Mouse (Mus musculus) MEL (cell line): ENCODE measurements around the gene Olfr1249. TPM values are rescaled to one million over a fixed set of nuclear protein-coding genes. Genes with fewer than 3 reads are reported as not detected.
"Not testable (repeated sequence)": the region's sequence is repeated elsewhere in the genome, so short reads cannot be mapped to it uniquely, and the experiment has no call there.

ENCODE experiments used
- DNase-seq: peaks from one replicate; pipeline ENCODE4 v3.0.0; 2011; ENCODE audit warnings: low read depth, low spot score
- H3K27ac ChIP-seq: 2 replicates; pipeline ENCODE4 v1.5.1; 2012; ENCODE audit warnings: low read depth, mild to moderate bottlenecking, control low read depth, low read length, moderate library complexity; ENCODE audit not compliant: control insufficient read depth
- H3K27me3 ChIP-seq, 2 experiments: fragments of 150-350 bp in 1 of 2; sonication (generic) in 1 of 2; 2 replicates each; pipeline ENCODE4 v1.6.1; 2012; ENCODE audit warnings: low read length in 2 of 2, mild to moderate bottlenecking in 2 of 2, improper control_type of control experiment in 1 of 2, moderate library complexity in 1 of 2; ENCODE audit not compliant: insufficient read depth in 2 of 2, control insufficient read depth in 1 of 2
- H3K36me3 ChIP-seq, 2 experiments: 2 replicates each; pipeline ENCODE4 v1.6.1; 2012 to 2014; ENCODE audit warnings: low read length in 2 of 2, improper control_type of control experiment in 1 of 2, inconsistent platforms in 1 of 2, mild to moderate bottlenecking in 1 of 2; ENCODE audit not compliant: insufficient read depth in 2 of 2, control insufficient read depth in 1 of 2
- H3K4me1 ChIP-seq, 2 experiments: fragments of 150-350 bp in 1 of 2; sonication (generic) in 1 of 2; 2 replicates each; pipeline ENCODE4 v1.6.1; 2012; ENCODE audit warnings: low read length in 2 of 2, improper control_type of control experiment in 1 of 2, mild to moderate bottlenecking in 1 of 2; ENCODE audit not compliant: insufficient read depth in 2 of 2, control insufficient read depth in 1 of 2
- H3K4me3 ChIP-seq, 2 experiments: fragments of 150-350 bp in 1 of 2; sonication (generic) in 1 of 2; 2 replicates each; pipeline ENCODE4 v1.5.1; 2012; ENCODE audit warnings: low read depth in 2 of 2, low read length in 2 of 2, mild to moderate bottlenecking in 2 of 2, moderate library complexity in 2 of 2, control low read depth in 1 of 2, improper control_type of control experiment in 1 of 2; ENCODE audit not compliant: control insufficient read depth in 1 of 2, insufficient read depth in 1 of 2
- H3K79me2 ChIP-seq: 2 replicates; pipeline ENCODE4 v1.6.1; 2012; ENCODE audit warnings: mild to moderate bottlenecking, low read length, moderate library complexity; ENCODE audit not compliant: control insufficient read depth, poor library complexity, insufficient read depth
- H3K9ac ChIP-seq: 2 replicates; pipeline ENCODE4 v1.6.1; 2012; ENCODE audit warnings: low read depth, mild to moderate bottlenecking, control low read depth, low read length, moderate library complexity; ENCODE audit not compliant: control insufficient read depth, poor library complexity, severe bottlenecking
- H3K9me3 ChIP-seq: fragments of 150-350 bp; sonication (generic); replicated peaks from 2 replicates; pipeline ENCODE4 v1.6.1; 2012; ENCODE audit warnings: mild to moderate bottlenecking, low read length, improper control_type of control experiment, moderate library complexity; ENCODE audit not compliant: insufficient read depth
- CHD2 ChIP-seq: IDR thresholded peaks from 2 replicates; pipeline ENCODE4 v1.6.1; 2011; ENCODE audit warnings: low read length, improper control_type of control experiment
- E2F4 ChIP-seq: IDR thresholded peaks from 2 replicates; pipeline ENCODE4 v1.6.1; 2011; ENCODE audit warnings: low read depth, low read length, improper control_type of control experiment, borderline replicate concordance
- ELF1 ChIP-seq: IDR thresholded peaks from 2 replicates; pipeline ENCODE4 v1.6.1; 2014; ENCODE audit warnings: low read depth, mild to moderate bottlenecking, inconsistent platforms, low read length, improper control_type of control experiment, moderate library complexity
- EP300 ChIP-seq, 2 experiments: IDR thresholded peaks; 2 replicates each; pipeline ENCODE4 v1.6.1; 2011; ENCODE audit warnings: improper control_type of control experiment in 2 of 2, low read length in 2 of 2, low read depth in 1 of 2, mild to moderate bottlenecking in 1 of 2
- ETS1 ChIP-seq: IDR thresholded peaks from 2 replicates; pipeline ENCODE4 v1.6.1; 2012; ENCODE audit warnings: low read depth, mild to moderate bottlenecking, inconsistent platforms, low read length, improper control_type of control experiment, moderate library complexity
- GABPA ChIP-seq: IDR thresholded peaks from 2 replicates; pipeline ENCODE4 v1.6.1; 2012; ENCODE audit warnings: low read depth, mild to moderate bottlenecking, inconsistent platforms, low read length, improper control_type of control experiment, moderate library complexity
- HCFC1 ChIP-seq: IDR thresholded peaks from 2 replicates; pipeline ENCODE4 v1.6.1; 2012; ENCODE audit warnings: low read depth, mild to moderate bottlenecking, inconsistent platforms, low read length, improper control_type of control experiment, moderate library complexity
- JUND ChIP-seq: IDR thresholded peaks from 2 replicates; pipeline ENCODE4 v1.6.1; 2011; ENCODE audit warnings: low read depth, mild to moderate bottlenecking, improper control_type of control experiment, low read length
- KAT2A ChIP-seq: conservative IDR thresholded peaks from 2 replicates; pipeline ENCODE4 v1.6.1; 2012; ENCODE audit warnings: low read depth, low read length, improper control_type of control experiment, inconsistent platforms
- MAX ChIP-seq: IDR thresholded peaks from 2 replicates; pipeline ENCODE4 v1.6.1; 2011; ENCODE audit warnings: low read length, improper control_type of control experiment
- MAZ ChIP-seq: IDR thresholded peaks from 2 replicates; pipeline ENCODE4 v1.6.1; 2012; ENCODE audit warnings: low read depth, mild to moderate bottlenecking, inconsistent platforms, low read length, improper control_type of control experiment
- MYC ChIP-seq: IDR thresholded peaks from 2 replicates; pipeline ENCODE4 v1.6.1; 2011; ENCODE audit warnings: low read depth, mild to moderate bottlenecking, low read length, improper control_type of control experiment, moderate library complexity
- NELFE ChIP-seq: IDR thresholded peaks from 2 replicates; pipeline ENCODE4 v1.6.1; 2011; ENCODE audit warnings: low read depth, low read length, improper control_type of control experiment
- NRF1 ChIP-seq: IDR thresholded peaks from 2 replicates; pipeline ENCODE4 v1.6.1; 2014; ENCODE audit warnings: low read depth, mild to moderate bottlenecking, inconsistent platforms, low read length, improper control_type of control experiment, moderate library complexity; ENCODE audit not compliant: poor library complexity, insufficient read depth, severe bottlenecking
- RAD21 ChIP-seq: IDR thresholded peaks from 2 replicates; pipeline ENCODE4 v1.6.1; 2011; ENCODE audit warnings: mild to moderate bottlenecking, low read depth, low read length, improper control_type of control experiment
- RCOR1 ChIP-seq: IDR thresholded peaks from 2 replicates; pipeline ENCODE4 v1.6.1; 2012; ENCODE audit warnings: low read depth, mild to moderate bottlenecking, inconsistent platforms, low read length, improper control_type of control experiment
- SMC3 ChIP-seq: IDR thresholded peaks from 2 replicates; pipeline ENCODE4 v1.6.1; 2011; ENCODE audit warnings: low read depth, low read length, improper control_type of control experiment
- TBP ChIP-seq: IDR thresholded peaks from 2 replicates; pipeline ENCODE4 v1.8.0; 2011; ENCODE audit warnings: low read depth, low read length, improper control_type of control experiment
- TCF12 ChIP-seq: IDR thresholded peaks from 2 replicates; pipeline ENCODE4 v1.6.1; 2014; ENCODE audit warnings: low read depth, mild to moderate bottlenecking, inconsistent platforms, low read length, improper control_type of control experiment, moderate library complexity
- UBTF ChIP-seq: IDR thresholded peaks from 2 replicates; pipeline ENCODE4 v1.6.1; 2012; ENCODE audit warnings: low read depth, mild to moderate bottlenecking, inconsistent platforms, low read length, improper control_type of control experiment, moderate library complexity, borderline replicate concordance; ENCODE audit not compliant: insufficient read depth
- USF1 ChIP-seq: IDR thresholded peaks from 2 replicates; pipeline ENCODE4 v1.6.1; 2014; ENCODE audit warnings: low read depth, mild to moderate bottlenecking, inconsistent platforms, low read length, improper control_type of control experiment, moderate library complexity
- USF2 ChIP-seq, 2 experiments: IDR thresholded peaks; 2 replicates each; pipeline ENCODE4 v1.6.1; 2011 to 2012; ENCODE audit warnings: improper control_type of control experiment in 2 of 2, low read length in 2 of 2, borderline replicate concordance in 1 of 2, inconsistent platforms in 1 of 2, low read depth in 1 of 2, mild to moderate bottlenecking in 1 of 2; ENCODE audit not compliant: insufficient read depth in 1 of 2
- ZC3H11A ChIP-seq: IDR thresholded peaks from 2 replicates; pipeline ENCODE4 v1.6.1; 2012; ENCODE audit warnings: low read depth, mild to moderate bottlenecking, inconsistent platforms, low read length, improper control_type of control experiment
- ZMIZ1 ChIP-seq: IDR thresholded peaks from 2 replicates; pipeline ENCODE4 v1.6.1; 2012; ENCODE audit warnings: low read depth, mild to moderate bottlenecking, inconsistent platforms, low read length, improper control_type of control experiment, moderate library complexity
- polyA plus RNA-seq, 2 experiments: library from polyadenylated mRNA; stranded (reverse) in 1 of 2; unstranded in 1 of 2; fragments of >175 nt in 1 of 2; fragments of >200 nt in 1 of 2; gene quantifications; 2 replicates each; pipeline versions ENCODE4 v1.2.1 to v1.2.4; 2012; ENCODE audit warnings: low replicate concordance in 2 of 2, low read depth in 1 of 2; ENCODE audit not compliant: insufficient read length in 2 of 2, insufficient read depth in 1 of 2, missing spikeins in 1 of 2
- total RNA-seq: library from RNA; depleted of rRNA; stranded (reverse); fragments of 300-350 nt; gene quantifications from 2 replicates; pipeline ENCODE4 v1.2.3, GENCODE M21; 2012

Gene Olfr1249
- total and polyA plus RNA-seq, 3 experiments = not detected

DNA sequence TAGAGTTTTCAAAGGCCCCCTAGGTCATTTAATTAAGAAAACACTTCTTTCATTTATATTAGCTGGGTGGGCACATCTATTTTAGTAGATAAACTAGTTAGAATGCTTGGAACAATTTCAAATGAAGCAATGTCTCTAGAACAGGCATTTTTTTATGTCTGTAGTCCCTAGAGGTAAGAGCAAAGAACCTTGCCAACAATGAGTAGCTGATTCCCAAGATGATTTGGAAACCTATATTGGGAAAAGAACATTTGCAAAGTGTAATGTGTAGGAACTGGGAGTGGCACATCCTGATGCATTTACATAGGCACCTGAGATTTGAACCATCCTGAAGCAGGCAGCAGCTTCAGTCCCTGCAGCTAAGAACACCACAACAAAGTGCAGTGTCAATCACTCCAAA, 26.6 kb upstream of the Olfr1249 start, which contains the start of gene Olfr1250:
Gene Olfr1250 (minus strand): TSS at position 101 of the 400 bp plus-strand sequence.
- DNase-seq = no peak
- H3K79me2 ChIP-seq = no peaks in the 10 kb centered on the region
- TF ChIP-seq ETS1 (no peak), NRF1 (no peak), E2F4 (no peak), UBTF (no peak), ZC3H11A (no peak), RCOR1 (no peak), ZMIZ1 (no peak), SMC3 (no peak), RAD21 (no peak), JUND (no peak), NELFE (no peak), KAT2A (no peak), USF1 (no peak), EP300 (IDR thresholded peaks at IDR 0.05; ENCODE audit: low read depth in 1 of 2, low read length in 2 of 2) (no peak), TBP (no peak), TCF12 (no peak)
- no peaks in the 10 kb centered on the region for H3K4me1 ChIP-seq
- H3K9ac ChIP-seq = no peak within 1 kb of the TSS
- H3K27me3 ChIP-seq = no peaks in the 10 kb centered on the region
- H3K36me3 ChIP-seq = no peaks in the 10 kb centered on the region
- H3K9me3 ChIP-seq = no peaks in the 10 kb centered on the region
- no peak within 1 kb of the TSS for H3K27ac ChIP-seq
- H3K4me3 ChIP-seq = no peak within 1 kb of the TSS

DNA sequence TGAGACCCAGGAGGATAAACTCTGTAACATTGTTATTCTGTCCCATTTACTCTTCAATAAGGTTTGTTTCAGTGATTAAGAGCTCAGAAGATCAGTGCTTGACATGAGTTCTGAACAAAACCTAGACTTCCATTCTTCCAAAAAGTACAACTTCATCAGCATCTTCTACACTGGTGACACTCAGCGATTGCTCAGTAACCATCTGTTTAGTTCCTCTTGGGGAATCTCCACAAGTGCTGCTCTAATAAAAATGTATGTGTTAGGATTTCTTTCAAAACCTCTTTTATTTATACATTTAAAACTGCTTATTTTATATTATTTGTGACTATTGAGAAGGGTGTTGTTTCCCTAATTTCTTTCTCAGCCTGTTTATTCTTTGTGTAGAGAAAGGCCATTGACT, 16.6 kb downstream of the Olfr1249 start, which contains the start of gene Olfr1248:
Gene Olfr1248 (minus strand): TSS at position 101 of the 400 bp plus-strand sequence.
- H3K4me3 ChIP-seq = not testable (repeated sequence)

DNA sequence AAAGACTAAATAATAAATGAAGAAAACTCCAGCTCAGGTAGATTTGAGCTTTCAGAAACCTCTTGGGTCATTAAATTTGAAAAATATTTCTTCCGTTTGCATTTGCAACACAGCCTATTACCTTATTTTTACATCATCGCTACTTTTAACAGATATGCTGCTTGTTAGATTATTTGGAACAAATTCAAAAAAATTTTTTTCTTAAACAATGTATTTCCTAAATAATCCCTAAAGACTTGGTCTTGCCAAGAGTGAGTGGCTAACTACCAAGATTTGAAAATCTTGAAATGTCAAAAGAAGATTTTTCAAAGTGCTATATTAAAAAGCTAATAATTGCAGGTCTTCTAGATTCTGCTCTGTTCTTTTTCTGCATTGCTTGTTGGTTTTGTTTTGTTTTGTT, 20.8 kb downstream of the Olfr1249 start, which contains the start of gene Olfr1247:
Gene Olfr1247 (minus strand): TSS at position 101 of the 400 bp plus-strand sequence.
- Histone ChIP-seq H3K9ac (no peak within 1 kb of the TSS), H3K9me3 (no peaks in the 10 kb centered on the region), H3K27ac (no peak within 1 kb of the TSS), H3K79me2 (no peaks in the 10 kb centered on the region), H3K27me3 (no peaks in the 10 kb centered on the region), H3K4me1 (no peaks in the 10 kb centered on the region), H3K4me3 (no peak within 1 kb of the TSS), H3K36me3 (no peaks in the 10 kb centered on the region)
- no peak for DNase-seq
- no peak for TF ChIP-seq MYC
- TF ChIP-seq NELFE = no peak
- TF ChIP-seq RAD21 = no peak
- no peak for TF ChIP-seq EP300 (IDR thresholded peaks at IDR 0.05; ENCODE audit: low read depth in 1 of 2, low read length in 2 of 2)
- no peak for TF ChIP-seq NRF1
- no peak for TF ChIP-seq ELF1
- no peak for TF ChIP-seq TBP
- TF ChIP-seq HCFC1 = no peak
- no peak for TF ChIP-seq CHD2
- no peak for TF ChIP-seq MAX
- no peak for TF ChIP-seq USF2 (IDR thresholded peaks at IDR 0.05; ENCODE audit: borderline replicate concordance in 1 of 2, insufficient read depth in 1 of 2, low read depth in 1 of 2, low read length in 2 of 2)
- TF ChIP-seq GABPA = no peak
- TF ChIP-seq MAZ = no peak

More for the DNA sequence above, 16.6 kb downstream of the Olfr1249 start, which contains the start of gene Olfr1248:
- H3K79me2 ChIP-seq, H3K27ac ChIP-seq, H3K36me3 ChIP-seq, H3K9ac ChIP-seq, H3K9me3 ChIP-seq, H3K4me1 ChIP-seq, DNase-seq, H3K27me3 ChIP-seq: not testable (repeated sequence)
